Mouse (Mus musculus): Measurements from ENCODE around the gene Arhgap28. TPM values are rescaled to one million over a fixed set of nuclear protein-coding genes. Genes with fewer than 3 reads are reported as not detected.

The Arhgap28 gene
- 67.0 and 70.5 TPM in 2 replicates for polyA plus RNA-seq (2016; fragmentation: Nextera tagmentation; extraction: Ambion mirVana)

GRCm38 (mm10) chr17:68003741-68004560, at the start of gene Arhgap28:
Gene Arhgap28, minus strand, starts transcription at chr17:68004120.
- Histone ChIP-seq H3K27ac (peak within 1 kb of the TSS; percentile 95), H3K9ac (replicated peaks) (peak within 1 kb of the TSS; percentile 73), H3K4me3 (replicated peaks) (peak within 1 kb of the TSS; percentile 67), H3K27me3 (no peaks in the 10 kb centered on the region), H3K4me2 (peak within 1 kb of the TSS; percentile 66), H3K9me3 (no peaks in the 10 kb centered on the region; the same call in 1 of the 2 replicates), H3K4me1 (replicated peaks) (peaks cover 54% of the 10 kb centered on the region), H3K36me3 (no peaks in the 10 kb centered on the region)
- peak; percentile 86 for ATAC-seq (ENCODE audit: insufficient number of reproducible peaks, insufficient read depth, low FRiP score, low TSS enrichment, low read depth)
- WGBS: under 1% methylated on average over 65 of the region's 65 CpGs

GRCm38 (mm10) chr17:68046341-68046675, 42.4 kb upstream of the Arhgap28 start:
- H3K27me3 ChIP-seq: no peaks in the 10 kb centered on the region
- H3K4me3 ChIP-seq (replicated peaks): no peak overlapping the region
- 73% methylated on average over 7 of the region's 7 CpGs for WGBS
- no peaks in the 10 kb centered on the region for H3K36me3 ChIP-seq
- no peak overlapping the region for H3K9ac ChIP-seq (replicated peaks)
- ATAC-seq (ENCODE audit: insufficient number of reproducible peaks, insufficient read depth, low FRiP score, low TSS enrichment, low read depth): peak; percentile 68; the same call in 1 of the 2 replicates
- 0 out of 2 replicates have a peak overlapping the region, but pooled peaks have one; percentile 45 for H3K27ac ChIP-seq
- H3K4me2 ChIP-seq: no peak overlapping the region
- no peaks in the 10 kb centered on the region for H3K9me3 ChIP-seq
- H3K4me1 ChIP-seq (replicated peaks): no peaks in the 10 kb centered on the region

- H3K27me3 ChIP-seq: no peaks in the 10 kb centered on the region
- H3K9me3 ChIP-seq: no peaks in the 10 kb centered on the region
- no peaks in the 10 kb centered on the region for H3K4me1 ChIP-seq (replicated peaks)
- H3K4me3 ChIP-seq (replicated peaks): no peak overlapping the region
- no peak overlapping the region for H3K9ac ChIP-seq (replicated peaks)
- no peak for ATAC-seq (ENCODE audit: insufficient number of reproducible peaks, insufficient read depth, low FRiP score, low TSS enrichment, low read depth)
- WGBS: 70% methylated on average over 8 of the region's 8 CpGs
- H3K4me2 ChIP-seq: no peak overlapping the region
- H3K27ac ChIP-seq: 0 out of 2 replicates have a peak overlapping the region, but pooled peaks have one; percentile 45
- H3K36me3 ChIP-seq: no peaks in the 10 kb centered on the region
Measured at GRCm38 (mm10) chr17:68045655-68046340, 41.9 kb upstream of the Arhgap28 start.

GRCm38 (mm10) chr17:68042377-68042776, 38.5 kb upstream of the Arhgap28 start:
- 100% methylated on average over 4 of the region's 4 CpGs for WGBS
- Histone ChIP-seq H3K9ac (replicated peaks) (no peak overlapping the region), H3K4me2 (no peak overlapping the region), H3K27me3 (no peaks in the 10 kb centered on the region), H3K9me3 (no peaks in the 10 kb centered on the region), H3K36me3 (no peaks in the 10 kb centered on the region), H3K27ac (no peak overlapping the region), H3K4me3 (replicated peaks) (no peak overlapping the region), H3K4me1 (replicated peaks) (no peaks in the 10 kb centered on the region)
- ATAC-seq (ENCODE audit: insufficient number of reproducible peaks, insufficient read depth, low FRiP score, low TSS enrichment, low read depth): no peak

DNA sequence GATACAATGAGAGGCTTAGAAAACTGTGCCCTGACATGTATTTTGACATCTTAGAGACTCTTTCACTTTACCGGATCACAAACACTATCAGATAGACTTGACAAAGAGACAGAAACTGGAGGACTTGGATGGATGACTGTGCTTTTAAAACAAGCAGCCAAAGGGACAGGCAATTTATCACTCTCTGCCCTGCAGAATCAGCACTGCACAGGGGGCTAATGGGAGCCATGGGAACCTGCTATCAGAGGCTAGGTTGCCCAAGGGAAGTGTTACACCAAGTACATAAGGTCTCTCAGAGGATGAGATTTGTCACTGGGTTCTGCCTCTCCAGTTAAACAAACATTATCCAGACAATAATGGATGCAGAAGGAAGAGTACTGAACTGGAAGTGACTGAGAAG, 33.1 kb upstream of the Arhgap28 start:
- Histone ChIP-seq H3K4me1 (replicated peaks) (no peaks in the 10 kb centered on the region), H3K9ac (replicated peaks) (no peak overlapping the region), H3K27me3 (no peaks in the 10 kb centered on the region), H3K36me3 (no peaks in the 10 kb centered on the region), H3K9me3 (no peaks in the 10 kb centered on the region), H3K27ac (no peak overlapping the region), H3K4me2 (no peak overlapping the region), H3K4me3 (replicated peaks) (no peak overlapping the region)
- 76% methylated on average over 1 of the region's 1 CpGs for WGBS
- no peak for ATAC-seq (ENCODE audit: insufficient number of reproducible peaks, insufficient read depth, low FRiP score, low TSS enrichment, low read depth)

DNA sequence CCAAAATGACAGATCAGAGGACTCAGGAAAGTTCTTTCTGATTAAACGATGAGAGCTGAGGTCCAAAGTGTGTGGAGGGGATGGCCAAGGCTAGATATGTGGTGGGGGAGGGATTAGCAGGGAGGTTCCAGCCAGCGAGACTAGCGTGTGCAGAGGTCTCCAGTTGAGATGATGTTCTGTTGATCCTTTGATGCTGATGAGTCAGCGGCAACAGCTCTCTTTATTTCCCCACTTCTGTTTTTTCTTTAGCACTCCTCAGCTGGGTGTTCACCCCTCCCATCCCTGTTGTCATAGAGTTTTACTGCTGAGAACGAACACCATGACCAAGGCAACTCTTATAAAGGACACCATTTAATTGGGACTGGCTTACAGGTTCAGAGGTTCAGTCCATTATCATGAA, 25.6 kb upstream of the Arhgap28 start:
- H3K4me3 ChIP-seq (replicated peaks): no peak overlapping the region
- no peaks in the 10 kb centered on the region for H3K9me3 ChIP-seq
- H3K27me3 ChIP-seq: no peaks in the 10 kb centered on the region
- H3K27ac ChIP-seq: no peak overlapping the region
- H3K36me3 ChIP-seq: no peaks in the 10 kb centered on the region
- H3K9ac ChIP-seq (replicated peaks): no peak overlapping the region
- ATAC-seq (ENCODE audit: insufficient number of reproducible peaks, insufficient read depth, low FRiP score, low TSS enrichment, low read depth): no peak
- H3K4me2 ChIP-seq: no peak overlapping the region
- WGBS: 82% methylated on average over 5 of the region's 5 CpGs
- no peaks in the 10 kb centered on the region for H3K4me1 ChIP-seq (replicated peaks)

DNA sequence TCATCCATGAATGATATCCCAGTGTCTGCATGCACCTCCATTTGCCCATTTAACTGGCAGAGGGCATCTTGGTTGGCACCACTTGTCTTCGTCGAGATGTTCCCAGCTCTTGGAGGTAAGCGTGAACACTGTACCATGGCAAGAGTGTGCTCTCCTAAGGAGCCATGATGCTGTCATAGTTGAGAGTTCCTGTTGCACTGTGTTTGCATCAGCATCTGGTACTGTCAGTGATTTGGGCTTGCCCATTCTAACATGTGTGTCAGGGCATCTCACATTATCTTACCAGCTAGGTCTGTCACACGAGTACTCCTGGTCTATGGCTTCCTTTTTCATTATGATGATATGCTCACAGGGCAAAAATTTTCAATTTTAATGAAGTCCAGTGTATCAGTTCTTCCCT, 24.6 kb upstream of the Arhgap28 start:
- ATAC-seq (ENCODE audit: insufficient number of reproducible peaks, insufficient read depth, low FRiP score, low TSS enrichment, low read depth): no peak

GRCm38 (mm10) chr17:68024327-68024726, 20.4 kb upstream of the Arhgap28 start:
- H3K27me3 ChIP-seq: no peaks in the 10 kb centered on the region
- H3K4me1 ChIP-seq (replicated peaks): peaks cover 9% of the 10 kb centered on the region
- H3K27ac ChIP-seq: no peak overlapping the region
- no peak overlapping the region for H3K4me3 ChIP-seq (replicated peaks)
- ATAC-seq (ENCODE audit: insufficient number of reproducible peaks, insufficient read depth, low FRiP score, low TSS enrichment, low read depth): no peak
- H3K4me2 ChIP-seq: no peak overlapping the region
- H3K9ac ChIP-seq (replicated peaks): no peak overlapping the region
- WGBS: 56% methylated on average over 7 of the region's 7 CpGs
- no peaks in the 10 kb centered on the region for H3K36me3 ChIP-seq
- no peaks in the 10 kb centered on the region for H3K9me3 ChIP-seq

More for the DNA sequence above, 24.6 kb upstream of the Arhgap28 start:
- H3K4me1 ChIP-seq (replicated peaks): no peaks in the 10 kb centered on the region
- no peaks in the 10 kb centered on the region for H3K27me3 ChIP-seq
- no peaks in the 10 kb centered on the region for H3K36me3 ChIP-seq
- no peak overlapping the region for H3K9ac ChIP-seq (replicated peaks)
- H3K9me3 ChIP-seq: no peaks in the 10 kb centered on the region
- no peak overlapping the region for H3K4me3 ChIP-seq (replicated peaks)
- H3K27ac ChIP-seq: no peak overlapping the region
- H3K4me2 ChIP-seq: no peak overlapping the region
- 86% methylated on average over 4 of the region's 4 CpGs for WGBS

DNA sequence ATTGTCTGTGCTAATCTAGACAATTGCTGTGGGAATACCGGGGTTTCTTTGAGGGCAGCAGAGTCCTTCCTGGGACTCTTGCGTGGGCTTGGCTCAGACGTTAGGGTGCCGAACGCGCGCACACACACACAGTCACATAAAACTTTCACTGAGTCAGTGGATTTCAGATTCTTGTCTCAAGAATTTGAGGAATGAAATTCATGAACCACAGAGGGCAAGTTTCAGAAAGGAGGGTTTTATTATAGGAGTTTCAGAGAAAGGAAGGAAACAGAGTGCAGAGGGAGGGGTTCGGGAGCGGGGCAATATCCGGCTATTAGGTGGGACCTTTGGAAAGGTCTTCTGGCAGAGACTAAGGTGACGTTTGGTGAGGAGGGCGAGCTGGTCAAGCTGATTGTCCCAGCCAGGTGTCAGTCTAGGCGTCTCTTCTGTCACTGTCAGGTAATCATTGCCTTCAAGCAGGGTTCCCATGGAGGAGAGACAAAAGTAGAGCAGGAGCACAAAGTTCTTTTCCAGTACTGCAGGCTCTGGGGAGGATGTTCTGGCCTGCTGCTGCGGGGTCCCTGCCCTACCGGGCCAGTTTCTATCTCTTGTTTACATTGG, 15.6 kb upstream of the Arhgap28 start:
- Histone ChIP-seq H3K27ac (peak overlapping the region; percentile 66; the same call in 1 of the 2 replicates), H3K4me3 (replicated peaks) (no peak overlapping the region)

DNA sequence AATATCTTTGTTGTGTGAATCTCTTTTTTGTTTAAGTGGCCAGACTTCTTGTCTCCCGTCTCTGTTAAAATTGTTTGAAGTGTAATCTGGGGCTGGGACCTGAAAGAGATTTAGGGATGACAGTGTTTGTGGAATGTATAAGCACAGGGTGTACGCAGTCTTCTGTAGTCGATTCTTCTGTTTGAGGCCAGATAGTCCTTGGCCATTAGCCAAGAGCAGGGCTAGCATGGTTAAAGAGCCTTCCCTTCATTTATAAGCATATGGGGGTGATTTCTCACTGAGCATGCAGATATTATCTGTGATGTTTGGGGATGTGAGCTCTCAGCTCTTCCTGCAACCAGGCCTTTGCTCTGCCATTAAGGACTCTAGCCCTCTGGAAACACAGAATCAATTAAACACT, 13.2 kb upstream of the Arhgap28 start:
- H3K4me1 ChIP-seq (replicated peaks): peaks cover 22% of the 10 kb centered on the region
- H3K36me3 ChIP-seq: no peaks in the 10 kb centered on the region
- no peak overlapping the region for H3K27ac ChIP-seq
- no peaks in the 10 kb centered on the region for H3K27me3 ChIP-seq
- ATAC-seq (ENCODE audit: insufficient number of reproducible peaks, insufficient read depth, low FRiP score, low TSS enrichment, low read depth): no peak
- no peak overlapping the region for H3K4me3 ChIP-seq (replicated peaks)
- no peak overlapping the region for H3K4me2 ChIP-seq
- H3K9me3 ChIP-seq: no peaks in the 10 kb centered on the region
- 56% methylated on average over 3 of the region's 3 CpGs for WGBS
- no peak overlapping the region for H3K9ac ChIP-seq (replicated peaks)

More for the DNA sequence above, 15.6 kb upstream of the Arhgap28 start:
- 50% methylated on average over 15 of the region's 15 CpGs for WGBS
- no peak for ATAC-seq (ENCODE audit: insufficient number of reproducible peaks, insufficient read depth, low FRiP score, low TSS enrichment, low read depth)
- Histone ChIP-seq H3K9ac (replicated peaks) (no peak overlapping the region), H3K4me1 (replicated peaks) (peaks cover 22% of the 10 kb centered on the region), H3K36me3 (no peaks in the 10 kb centered on the region), H3K27me3 (no peaks in the 10 kb centered on the region), H3K4me2 (no peak overlapping the region; the same call in 1 of the 2 replicates), H3K9me3 (no peaks in the 10 kb centered on the region)

DNA sequence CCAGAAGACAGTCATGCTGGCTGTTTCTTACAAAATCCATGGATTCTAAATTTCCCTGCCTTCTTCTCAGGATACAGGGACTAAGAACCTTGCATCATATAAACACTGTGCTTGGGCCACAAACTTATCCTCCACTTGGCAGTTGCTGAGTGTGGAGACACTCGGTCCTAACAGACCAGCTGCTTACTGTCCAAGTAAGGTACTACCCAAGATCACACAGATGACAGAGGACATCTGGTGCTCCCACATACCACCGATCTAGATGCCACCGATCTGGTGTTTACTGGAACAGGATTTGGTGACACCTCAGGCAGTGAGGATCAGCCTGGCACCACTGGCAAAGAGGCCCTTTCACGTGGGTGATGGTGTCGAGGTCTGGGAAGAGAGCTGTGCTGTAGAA, 7.7 kb upstream of the Arhgap28 start:
- Histone ChIP-seq H3K9ac (replicated peaks) (no peak overlapping the region), H3K36me3 (no peaks in the 10 kb centered on the region), H3K27ac (no peak overlapping the region), H3K27me3 (no peaks in the 10 kb centered on the region), H3K4me3 (replicated peaks) (no peak overlapping the region), H3K4me2 (no peak overlapping the region), H3K9me3 (peaks cover 4% of the 10 kb centered on the region; the same call in 1 of the 2 replicates), H3K4me1 (replicated peaks) (no peaks in the 10 kb centered on the region; the same call in 1 of the 2 replicates)
- 85% methylated on average over 5 of the region's 5 CpGs for WGBS
- no peak for ATAC-seq (ENCODE audit: insufficient number of reproducible peaks, insufficient read depth, low FRiP score, low TSS enrichment, low read depth)
